ENCODE assay signal across 8 mouse cellular contexts in genomic region chr3:98025921-98026880, GRCm38 (mm10). TPM values are rescaled to one million over a fixed set of nuclear protein-coding genes. Genes with fewer than 3 reads are reported as not detected.
DNase-seq lines count a peak whose midpoint lies in the region; ATAC-seq lines count a peak whose summit lies in the region.

No protein-coding gene starts in this region.

- H3K4me2 ChIP-seq in forebrain, embryonic 16.5 days (ENCODE audit: low read length), result no peak overlapping the region
- H3K4me2 ChIP-seq in hindbrain, embryonic 16.5 days (ENCODE audit: low read length), result 0 out of 2 replicates have a peak overlapping the region, but pooled peaks have one; percentile 4

- 0 out of 2 replicates have a peak, but pooled peaks have one; percentile 10 for ATAC-seq in common myeloid progenitor, adult 5-6 weeks (replicated peaks; ENCODE audit: low read depth, poor library complexity, severe bottlenecking)
- ATAC-seq in forebrain, embryonic 16.5 days, result peak; percentile 43; the same call in 1 of the 2 replicates
- ATAC-seq in hindbrain, embryonic 16.5 days, result peak; percentile 64
- no peak for ATAC-seq in erythroblast, adult 5-6 weeks (replicated peaks; ENCODE audit: low FRiP score, poor library complexity, severe bottlenecking)
- ATAC-seq in CD4-positive, CD25-positive, alpha-beta regulatory T cell, adult 4 months, result no peak

- no peak overlapping the region for H3K4me3 ChIP-seq in forebrain, embryonic 16.5 days (replicated peaks; ENCODE audit: low read length)
- H3K4me3 ChIP-seq in hindbrain, embryonic 16.5 days (ENCODE audit: low read length), result no peak overlapping the region

- no peaks in the 10 kb centered on the region for H3K36me3 ChIP-seq in forebrain, embryonic 16.5 days (ENCODE audit: control insufficient read depth, insufficient read depth)
- H3K36me3 ChIP-seq in hindbrain, embryonic 16.5 days (ENCODE audit: control insufficient read depth, insufficient read depth, low read length), result no peaks in the 10 kb centered on the region

- peak overlapping the region; percentile 21 for H3K27ac ChIP-seq in forebrain, embryonic 16.5 days (ENCODE audit: low read length)
- peak overlapping the region; percentile 55 for H3K27ac ChIP-seq in hindbrain, embryonic 16.5 days (ENCODE audit: low read depth, low read length)

- WGBS in forebrain, embryonic 16.5 days, result 24% methylated on average over 10 of the region's 10 CpGs
- 22% methylated on average over 10 of the region's 10 CpGs for WGBS in hindbrain, embryonic 16.5 days

- peaks cover 39% of the 10 kb centered on the region for H3K4me1 ChIP-seq in forebrain, embryonic 16.5 days (replicated peaks; ENCODE audit: control insufficient read depth, insufficient read depth, low read length)
- H3K4me1 ChIP-seq in hindbrain, embryonic 16.5 days (ENCODE audit: control insufficient read depth, insufficient read depth, low read depth, low read length), result peaks cover 31% of the 10 kb centered on the region

- no peak overlapping the region for H3K9ac ChIP-seq in forebrain, embryonic 16.5 days (replicated peaks; ENCODE audit: low read depth, low read length)
- H3K9ac ChIP-seq in hindbrain, embryonic 16.5 days (ENCODE audit: low read depth, low read length), result no peak overlapping the region

- H3K27me3 ChIP-seq in forebrain, embryonic 16.5 days (replicated peaks; ENCODE audit: control insufficient read depth, insufficient read depth, low read length), result no peaks in the 10 kb centered on the region
- no peaks in the 10 kb centered on the region for H3K27me3 ChIP-seq in hindbrain, embryonic 16.5 days (replicated peaks; ENCODE audit: control insufficient read depth, insufficient read depth, low read length)

- peak; percentile 60 for DNase-seq in lung, postnatal 10 days
- no peak for DNase-seq in adrenal gland, adult 2 months
- DNase-seq in urinary bladder, postnatal 10 days (ENCODE audit: low spot score), result no peak

- no peaks in the 10 kb centered on the region for H3K9me3 ChIP-seq in forebrain, embryonic 16.5 days (ENCODE audit: control insufficient read depth, low read length)
- no peaks in the 10 kb centered on the region for H3K9me3 ChIP-seq in hindbrain, embryonic 16.5 days (ENCODE audit: control insufficient read depth, low read length)

RNA-seq across cellular contexts. Expression of gene Notch2, which starts 12.9 kb away (rescaled TPM):
- total RNA-seq in common myeloid progenitor, adult 5-6 weeks (2017), result 41.1 and 48.9 TPM in 2 replicates
- 14.6 and 19.5 TPM in 2 replicates for polyA plus RNA-seq in forebrain, embryonic 16.5 days (2015; fragmentation: Nextera tagmentation; extraction: Ambion mirVana)
- polyA plus RNA-seq in hindbrain, embryonic 16.5 days (2015; fragmentation: Nextera tagmentation; extraction: Ambion mirVana), result 7.6 and 12.1 TPM in 2 replicates
- 11.1 and 14.4 TPM in 2 replicates for total RNA-seq in erythroblast, adult 5-6 weeks (2015; ENCODE audit: low replicate concordance)
- 11.2 and 11.5 TPM in 2 replicates for total RNA-seq in erythroblast, adult 5-6 weeks (2017; ENCODE audit: low replicate concordance)
- total RNA-seq in adrenal gland, adult 2 months (2021), result 10 to 100 TPM; 53.8 to 70.1 TPM
- polyA plus RNA-seq in adrenal gland, adult 2 months (2012; rRNA removed), result 26.4 and 33.9 TPM in 2 replicates
- polyA plus RNA-seq in CD4-positive, CD25-positive, alpha-beta regulatory T cell, adult 4 months (2017; shearing (Covaris generic)), result 10 to 100 TPM; 13.9 to 18.8 TPM

Comparison
In these comparisons a context has a peak if more than half of its experiments do, and no peak if none do; other contexts are left out.
1. ATAC-seq: peak in common myeloid progenitor, adult 5-6 weeks (single experiment), forebrain, embryonic 16.5 days (single experiment) and hindbrain, embryonic 16.5 days (single experiment); none in erythroblast, adult 5-6 weeks (single experiment) and CD4-positive, CD25-positive, alpha-beta regulatory T cell, adult 4 months (single experiment).